Mouse (Mus musculus): ENCODE data around the gene Ccdc62.

Ccdc62 gene

GRCm38 (mm10) chr5:124004356-124005150, 74.1 kb downstream of the Ccdc62 start:
- DNase-seq: peak; percentile 85 to 89

GRCm38 (mm10) chr5:124005151-124005500, 74.6 kb downstream of the Ccdc62 start:
- no peak for DNase-seq

- peak; percentile 51 to 67 for DNase-seq
These were observed 75.1 kb downstream of the Ccdc62 start for GRCm38 (mm10) chr5:124005591-124005990.

GRCm38 (mm10) chr5:124006082-124006873, 75.8 kb downstream of the Ccdc62 start:
- peak in 1 of 2 experiments; percentile 57 for DNase-seq

- DNase-seq: peak; percentile 81 to 84
These were observed 76.5 kb downstream of the Ccdc62 start for GRCm38 (mm10) chr5:124006891-124007491.

- no peak for DNase-seq
These were observed 79.6 kb downstream of the Ccdc62 start for GRCm38 (mm10) chr5:124010077-124010476.

GRCm38 (mm10) chr5:124010910-124011655, 80.6 kb downstream of the Ccdc62 start:
- peak; percentile 51 to 72 for DNase-seq

- no peak for DNase-seq
These were observed 81.4 kb downstream of the Ccdc62 start for GRCm38 (mm10) chr5:124011927-124012326.

GRCm38 (mm10) chr5:124012885-124013284, 82.4 kb downstream of the Ccdc62 start:
- DNase-seq: no peak

GRCm38 (mm10) chr5:124013747-124014146, 83.3 kb downstream of the Ccdc62 start:
- DNase-seq: no peak

GRCm38 (mm10) chr5:124014180-124014579, 83.7 kb downstream of the Ccdc62 start:
- DNase-seq: no peak

- DNase-seq: peak; percentile 68 to 84
These were observed 84.3 kb downstream of the Ccdc62 start for GRCm38 (mm10) chr5:124014791-124015251.

GRCm38 (mm10) chr5:124015727-124016126, 85.2 kb downstream of the Ccdc62 start:
- no peak for DNase-seq

- DNase-seq: no peak
These were observed 85.9 kb downstream of the Ccdc62 start for GRCm38 (mm10) chr5:124016291-124016821.

GRCm38 (mm10) chr5:124017941-124018340, 87.5 kb downstream of the Ccdc62 start:
- DNase-seq: no peak

GRCm38 (mm10) chr5:124018651-124019050, 88.2 kb downstream of the Ccdc62 start:
- DNase-seq: no peak

Measured in kidney, postnatal 36 days (tissue).